Mouse (Mus musculus) heart, adult 2 months (tissue): ENCODE results near the gene Itpr1.

Source experiments
- CTCF ChIP-seq: fragments of 200-600 bp; IDR thresholded peaks from 2 replicates; pipeline ENCODE4 v1.8.1; 2022; ENCODE audit warnings: antibody characterized with exemption, mild to moderate bottlenecking, moderate library complexity
- POLR2A ChIP-seq: fragments of 200-500 bp; IDR thresholded peaks from 2 replicates; pipeline ENCODE4 v1.6.1; 2011; ENCODE audit warnings: mild to moderate bottlenecking, low read depth, low read length, control low read depth; ENCODE audit not compliant: insufficient read depth

- TF ChIP-seq CTCF (no peak), POLR2A (no peak)
Measured at GRCm38 (mm10) chr6:108411201-108411600, 198.3 kb downstream of the Itpr1 start.
